Mouse (Mus musculus) embryonic facial prominence, embryonic 14.5 days (tissue): ENCODE measurements around the gene Lemd1. TPM values are rescaled to one million over a fixed set of nuclear protein-coding genes. Genes with fewer than 3 reads are reported as not detected.
"Not testable (repeated sequence)": the region's sequence is repeated elsewhere in the genome, so short reads cannot be mapped to it uniquely, and the experiment has no call there.

Experiments
- ATAC-seq: fragments of 200-750 bp; cut with Nextera tagmentation; 2 replicates; pipeline ENCODE4 v1.8.0; 2017; ENCODE audit warnings: low read depth, moderate number of reproducible peaks, moderate TSS enrichment
- DNase-seq: peaks from one replicate; pipeline ENCODE4 v3.0.0-alpha.2; 2015; ENCODE audit warnings: low spot score
- H3K27ac ChIP-seq: fragments of 300-500 bp; sonication (generic); replicated peaks from 2 replicates; pipeline ENCODE4 v1.5.1; 2014; ENCODE audit warnings: low read depth, mild to moderate bottlenecking, low read length, moderate library complexity
- H3K27me3 ChIP-seq: fragments of 300-500 bp; sonication (generic); replicated peaks from 2 replicates; pipeline ENCODE4 v1.6.1; 2014; ENCODE audit warnings: low read length; ENCODE audit not compliant: control insufficient read depth, insufficient read depth
- H3K36me3 ChIP-seq: fragments of 300-500 bp; sonication (generic); 2 replicates; pipeline ENCODE4 v1.6.1; 2014; ENCODE audit warnings: low read length, mixed read lengths; ENCODE audit not compliant: control insufficient read depth, insufficient read depth
- H3K4me1 ChIP-seq: fragments of 300-500 bp; sonication (generic); 2 replicates; pipeline ENCODE4 v1.6.1; 2014; ENCODE audit warnings: antibody characterized with exemption, low read length; ENCODE audit not compliant: control insufficient read depth, insufficient read depth
- H3K4me2 ChIP-seq: fragments of 300-500 bp; sonication (generic); 2 replicates; pipeline ENCODE4 v1.6.1; 2014; ENCODE audit warnings: low read depth, mild to moderate bottlenecking, low read length, moderate library complexity, mixed read lengths
- H3K4me3 ChIP-seq: fragments of 300-500 bp; sonication (generic); 2 replicates; pipeline ENCODE4 v1.5.1; 2014; ENCODE audit warnings: low read depth, mild to moderate bottlenecking, low read length
- H3K9ac ChIP-seq: fragments of 300-500 bp; sonication (generic); 2 replicates; pipeline ENCODE4 v1.6.1; 2014; ENCODE audit warnings: low read depth, mild to moderate bottlenecking, low read length, moderate library complexity, mixed read lengths
- H3K9me3 ChIP-seq: fragments of 300-500 bp; sonication (generic); 2 replicates; pipeline ENCODE4 v1.6.1; 2016; ENCODE audit warnings: low read length; ENCODE audit not compliant: control insufficient read depth
- WGBS: fragments of 180-500 bp; shearing (Covaris S2); extraction: QIAGEN DNeasy Blood & Tissue Kit; methylation state at CpG from one replicate; pipeline ENCODE4 v1.1.7; 2014; 5-methylcytosine and 5-hydroxymethylcytosine counted together
- polyA plus RNA-seq: library from polyadenylated mRNA; unstranded; fragments of >200 nt; fragmentation: Nextera tagmentation; extraction: Ambion mirVana; gene quantifications from 2 replicates; pipeline ENCODE4 v1.2.1, GENCODE M21; 2014

Lemd1 gene
- polyA plus RNA-seq, 1 experiment from 2014 or later: 0.46 TPM

DNA sequence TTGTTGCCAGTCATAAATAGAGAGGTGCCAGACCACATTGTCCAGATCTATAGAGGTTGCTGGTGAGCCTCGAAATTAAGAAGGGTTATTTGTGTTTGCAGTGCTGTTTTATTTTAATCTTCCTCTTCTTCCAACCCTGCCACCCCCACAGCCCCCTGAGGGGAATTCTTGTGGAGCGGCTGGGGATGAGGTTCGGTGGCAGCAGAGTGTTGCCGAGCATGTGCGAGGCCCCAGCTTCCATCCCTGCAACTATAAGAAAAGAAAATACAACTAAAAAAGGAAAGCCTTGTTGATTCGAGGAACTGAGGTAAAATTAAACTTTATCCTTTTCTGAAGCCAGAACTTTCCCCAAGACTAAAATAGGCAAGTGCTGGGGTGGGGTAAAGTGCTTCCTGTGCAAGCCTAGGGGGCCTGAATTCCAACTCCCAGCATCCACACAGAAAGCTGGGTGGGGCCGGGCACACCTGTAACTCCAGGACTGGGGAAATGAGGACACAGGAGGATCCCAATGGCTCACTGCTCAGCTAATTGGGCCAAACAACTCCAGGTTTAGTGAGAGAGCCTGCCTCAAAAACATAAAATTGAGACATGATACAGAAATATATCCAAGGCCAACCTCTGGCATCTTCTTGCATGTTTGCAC lies 77.3 kb downstream of the Lemd1 start:
- Histone ChIP-seq H3K9me3 (no peaks in the 10 kb centered on the region), H3K4me3 (no peak overlapping the region), H3K27me3 (no peaks in the 10 kb centered on the region), H3K4me2 (no peak overlapping the region), H3K9ac (no peak overlapping the region), H3K36me3 (no peaks in the 10 kb centered on the region), H3K27ac (no peak overlapping the region), H3K4me1 (peaks cover 16% of the 10 kb centered on the region; the same call in 1 of the 2 replicates)
- no peak for DNase-seq
- WGBS: 29% methylated on average over 7 of the region's 7 CpGs
- ATAC-seq: no peak

DNA sequence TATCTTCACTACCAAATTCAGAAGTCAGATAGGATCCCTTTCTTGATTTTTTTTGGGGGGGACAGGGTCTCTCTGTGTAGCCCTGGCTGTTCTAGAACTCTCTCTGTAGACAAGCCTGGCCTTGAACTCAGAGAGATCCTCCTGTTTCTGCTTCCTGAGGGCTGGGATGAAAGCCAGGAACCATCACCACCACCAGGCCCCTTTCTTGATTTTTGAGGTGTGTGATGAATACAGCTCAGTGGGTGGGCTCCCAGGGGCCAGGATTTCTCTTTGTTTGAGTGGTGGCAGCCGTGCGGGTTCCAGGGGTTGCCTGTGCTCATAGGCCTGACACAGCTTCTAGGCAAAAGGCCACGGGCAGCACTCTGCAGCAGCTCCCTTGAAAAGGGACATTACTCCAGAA lies 80.0 kb downstream of the Lemd1 start:
- H3K9ac ChIP-seq: no peak overlapping the region
- H3K27me3 ChIP-seq: no peaks in the 10 kb centered on the region
- DNase-seq (no peak), ATAC-seq (no peak)
- no peaks in the 10 kb centered on the region for H3K36me3 ChIP-seq
- H3K4me3 ChIP-seq: no peak overlapping the region
- H3K9me3 ChIP-seq: no peaks in the 10 kb centered on the region
- H3K4me1 ChIP-seq: peaks cover 16% of the 10 kb centered on the region; the same call in 1 of the 2 replicates
- H3K4me2 ChIP-seq: no peak overlapping the region
- 72% methylated on average over 3 of the region's 3 CpGs for WGBS
- no peak overlapping the region for H3K27ac ChIP-seq

DNA sequence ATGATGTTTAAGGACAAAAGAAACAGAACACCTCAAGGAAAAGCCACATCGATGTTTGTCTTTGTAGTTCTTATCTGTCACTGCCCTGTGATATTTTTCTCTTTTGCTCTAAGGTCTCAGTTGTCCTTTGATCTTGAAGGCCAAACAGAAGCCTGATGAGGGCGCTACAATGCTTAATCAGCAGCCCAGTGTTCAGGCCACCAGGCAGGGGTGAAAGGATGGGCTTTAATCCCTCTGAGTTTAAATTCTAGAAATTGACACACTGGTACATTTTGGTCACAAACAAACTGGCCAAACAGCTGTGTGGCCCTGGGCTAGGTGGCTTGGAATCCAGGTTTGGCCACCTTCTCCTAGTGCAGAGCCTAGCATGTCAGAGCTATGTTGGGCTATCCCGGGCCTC lies 85.5 kb downstream of the Lemd1 start:
- Histone ChIP-seq H3K9me3 (no peaks in the 10 kb centered on the region), H3K4me1 (no peaks in the 10 kb centered on the region), H3K36me3 (no peaks in the 10 kb centered on the region), H3K4me3 (no peak overlapping the region), H3K27me3 (no peaks in the 10 kb centered on the region), H3K9ac (no peak overlapping the region), H3K4me2 (no peak overlapping the region), H3K27ac (no peak overlapping the region)
- WGBS: 79% methylated on average over 3 of the region's 3 CpGs
- no peak for DNase-seq
- ATAC-seq: no peak

DNA sequence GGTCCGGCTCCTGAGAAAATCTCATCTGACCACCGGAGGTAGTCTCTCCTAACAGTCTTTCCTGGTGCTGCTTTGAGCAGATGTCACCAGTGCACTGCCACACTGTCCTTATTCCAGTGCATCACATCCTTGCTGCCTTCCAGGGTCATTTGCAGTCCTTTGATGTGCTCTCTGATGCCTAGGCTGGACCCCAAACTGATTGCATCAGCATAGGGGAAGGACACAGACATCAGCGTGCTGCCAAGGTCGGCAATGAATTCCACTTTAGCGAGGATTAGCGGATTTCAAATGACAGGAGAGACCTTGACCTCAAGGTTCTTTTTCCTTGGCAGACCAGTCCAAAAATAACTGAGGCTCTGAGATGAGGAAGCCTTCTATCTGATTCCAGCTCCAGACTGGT lies 85.9 kb downstream of the Lemd1 start:
- Histone ChIP-seq H3K9ac (no peak overlapping the region), H3K4me1 (no peaks in the 10 kb centered on the region), H3K36me3 (no peaks in the 10 kb centered on the region), H3K4me3 (no peak overlapping the region), H3K27me3 (no peaks in the 10 kb centered on the region), H3K4me2 (no peak overlapping the region), H3K9me3 (no peaks in the 10 kb centered on the region), H3K27ac (no peak overlapping the region)
- 74% methylated on average over 6 of the region's 6 CpGs for WGBS
- ATAC-seq (no peak), DNase-seq (no peak)

DNA sequence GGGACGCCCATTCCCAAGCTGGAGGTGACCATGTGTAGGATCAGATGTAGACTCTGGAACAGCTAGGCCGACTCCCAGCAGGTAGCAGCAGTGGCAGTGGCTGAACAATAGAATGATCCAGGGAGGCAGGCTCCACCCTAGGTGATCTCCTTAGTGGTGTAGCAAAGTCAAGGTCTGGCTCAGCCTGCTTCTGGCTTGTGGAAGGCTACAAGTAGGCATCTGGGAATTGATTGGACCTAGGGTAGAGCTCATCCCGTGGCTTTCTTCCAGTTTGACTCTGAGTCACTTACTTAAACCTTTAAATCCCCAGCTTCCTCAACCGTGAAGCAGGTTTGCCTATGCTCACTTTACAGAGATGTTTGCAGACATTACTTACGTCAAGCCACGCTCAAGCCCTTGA lies 89.4 kb downstream of the Lemd1 start:
- H3K9ac ChIP-seq, H3K27me3 ChIP-seq, H3K4me1 ChIP-seq, H3K4me3 ChIP-seq, H3K36me3 ChIP-seq, DNase-seq, H3K27ac ChIP-seq, H3K4me2 ChIP-seq, H3K9me3 ChIP-seq, ATAC-seq: not testable (repeated sequence)
- WGBS: 75% methylated on average over 6 of the region's 6 CpGs

DNA sequence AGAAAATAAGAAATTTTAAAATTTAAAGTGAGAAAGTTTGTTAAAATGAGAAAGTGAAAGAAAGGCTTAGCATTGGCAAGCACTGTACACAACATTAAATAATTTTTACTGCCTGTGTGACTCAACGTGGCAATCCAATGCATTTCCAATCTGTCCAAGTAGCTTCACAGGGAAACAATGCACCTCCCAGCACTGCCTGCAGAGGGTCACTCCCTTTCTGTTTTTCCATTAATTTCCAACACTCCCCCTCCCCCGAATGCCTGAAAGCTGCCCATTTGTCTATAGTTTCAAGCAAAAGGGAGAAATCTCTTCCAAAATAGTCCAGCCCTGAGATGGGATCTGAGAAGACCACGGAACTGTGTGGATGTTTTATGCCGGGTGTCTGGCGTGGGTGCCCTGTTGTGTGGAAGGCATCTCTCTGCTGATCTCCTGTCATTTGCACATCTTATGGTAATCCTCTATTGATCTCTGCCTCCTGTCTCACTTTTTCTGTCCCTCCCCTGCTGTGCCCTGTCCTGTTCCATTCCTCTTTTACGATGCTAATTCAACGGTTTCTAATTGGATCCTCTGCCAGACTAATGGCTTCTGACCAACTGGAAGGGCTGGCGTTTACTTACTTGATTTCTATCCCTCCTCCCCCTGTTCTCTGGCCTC lies 90.4 kb downstream of the Lemd1 start:
- DNase-seq (no peak), ATAC-seq (peak; percentile 37; the same call in 1 of the 2 replicates)
- Histone ChIP-seq H3K9me3 (no peaks in the 10 kb centered on the region), H3K4me2 (no peak overlapping the region), H3K27ac (no peak overlapping the region), H3K4me1 (no peaks in the 10 kb centered on the region), H3K36me3 (no peaks in the 10 kb centered on the region), H3K9ac (no peak overlapping the region), H3K27me3 (no peaks in the 10 kb centered on the region), H3K4me3 (no peak overlapping the region)
- 22% methylated on average over 8 of the region's 8 CpGs for WGBS

DNA sequence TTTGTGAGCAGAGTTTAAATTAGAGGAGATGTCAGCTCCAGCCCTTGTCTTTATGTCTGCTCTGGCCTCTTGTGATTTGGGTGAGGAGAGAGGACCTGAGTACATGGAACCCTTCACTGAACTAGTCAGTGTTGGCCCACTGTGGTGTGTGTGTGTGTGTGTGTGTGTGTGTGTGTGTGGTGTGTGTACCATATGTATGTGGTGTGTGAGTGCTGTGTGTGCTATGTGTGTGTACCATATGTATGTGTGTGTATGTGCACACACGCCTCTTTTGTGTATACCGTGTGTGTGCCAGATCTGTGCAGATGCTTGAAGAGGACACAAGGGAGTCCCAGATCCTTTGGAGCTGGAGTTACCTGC lies 90.9 kb downstream of the Lemd1 start:
- Histone ChIP-seq H3K27me3 (no peaks in the 10 kb centered on the region), H3K4me2 (no peak overlapping the region), H3K36me3 (no peaks in the 10 kb centered on the region), H3K9ac (no peak overlapping the region), H3K4me3 (no peak overlapping the region), H3K27ac (no peak overlapping the region), H3K4me1 (no peaks in the 10 kb centered on the region), H3K9me3 (no peaks in the 10 kb centered on the region)
- WGBS: 84% methylated on average over 2 of the region's 2 CpGs
- ATAC-seq (no peak; the same call in 1 of the 2 replicates), DNase-seq (no peak)

DNA sequence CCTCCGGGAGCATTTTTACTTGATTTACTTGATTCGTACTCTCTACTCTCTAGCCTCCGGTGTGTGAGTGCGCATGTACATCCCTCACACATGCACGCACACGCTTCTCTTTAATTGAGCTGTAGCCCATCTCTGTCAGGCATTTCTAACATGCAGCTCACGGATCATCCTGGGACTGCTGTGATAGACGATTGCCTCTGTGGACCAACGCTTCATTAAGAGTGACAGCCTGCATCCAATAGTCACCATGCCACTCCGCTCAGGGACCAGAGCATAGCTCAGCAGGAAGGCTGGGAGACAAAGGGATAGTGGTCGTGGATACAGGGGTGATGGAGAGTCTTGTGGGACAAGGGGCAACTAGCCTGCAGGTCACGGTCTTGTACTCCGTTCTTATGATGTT lies 91.8 kb downstream of the Lemd1 start:
- H3K9me3 ChIP-seq: no peaks in the 10 kb centered on the region
- H3K27ac ChIP-seq: no peak overlapping the region
- 72% methylated on average over 13 of the region's 13 CpGs for WGBS
- no peak overlapping the region for H3K9ac ChIP-seq
- no peak overlapping the region for H3K4me2 ChIP-seq
- H3K4me3 ChIP-seq: no peak overlapping the region
- DNase-seq: no peak
- H3K36me3 ChIP-seq: no peaks in the 10 kb centered on the region
- H3K4me1 ChIP-seq: peaks cover 4% of the 10 kb centered on the region; the same call in 1 of the 2 replicates
- H3K27me3 ChIP-seq: no peaks in the 10 kb centered on the region
- peak; percentile 30; the same call in 1 of the 2 replicates for ATAC-seq

DNA sequence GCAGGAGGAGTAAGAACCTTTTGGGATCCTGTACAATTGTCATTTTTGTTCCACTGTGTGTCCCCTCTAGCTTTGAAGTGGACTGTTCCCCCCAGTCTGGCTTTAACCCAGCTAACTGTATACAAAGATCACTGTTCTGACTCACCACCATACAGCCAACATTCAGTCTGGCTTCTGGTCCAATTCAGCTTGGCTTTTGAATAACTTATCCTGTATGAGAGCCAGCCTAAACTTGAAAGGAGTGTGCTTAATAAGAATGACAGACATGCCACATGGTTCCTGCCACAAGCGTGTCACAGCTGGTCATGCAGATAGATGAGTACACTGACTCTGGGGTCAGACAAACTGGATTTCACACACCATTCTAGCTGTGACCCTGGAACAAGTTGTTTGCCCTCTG lies 95.5 kb downstream of the Lemd1 start:
- DNase-seq: no peak
- no peak for ATAC-seq
- no peaks in the 10 kb centered on the region for H3K27me3 ChIP-seq
- WGBS: 60% methylated on average over 1 of the region's 1 CpGs
- no peak overlapping the region for H3K4me2 ChIP-seq
- H3K27ac ChIP-seq: no peak overlapping the region
- peaks cover 13% of the 10 kb centered on the region for H3K4me1 ChIP-seq
- no peaks in the 10 kb centered on the region for H3K36me3 ChIP-seq
- H3K4me3 ChIP-seq: no peak overlapping the region
- H3K9ac ChIP-seq: no peak overlapping the region
- no peaks in the 10 kb centered on the region for H3K9me3 ChIP-seq
